Mouse (Mus musculus) heart, embryonic 16.5 days (tissue): ENCODE measurements at regions not wholly inside any gene's neighbourhood (a gene's known extent, or its start where the extent isn't known, plus 50 kb on each side); places are given as distances from the start of the nearest gene placed in this dataset.
A peak's percentile ranks its signal among the peaks of the same experiment; 100 is the strongest.

Experiments used
- ATAC-seq: fragments of 200-750 bp; cut with Nextera tagmentation; replicated peaks from 2 replicates; pipeline ENCODE4 v1.8.0; 2017; ENCODE audit warnings: moderate number of reproducible peaks; ENCODE audit not compliant: insufficient read depth, low FRiP score; ENCODE audit errors: extremely low read depth
- H3K27ac ChIP-seq: fragments of 300-500 bp; sonication (generic); 2 replicates; pipeline ENCODE4 v1.5.1; 2014; ENCODE audit warnings: mild to moderate bottlenecking, low read length, control low read depth, moderate library complexity
- H3K27me3 ChIP-seq: fragments of 300-500 bp; sonication (generic); 2 replicates; pipeline ENCODE4 v1.6.1; 2014; ENCODE audit warnings: low read length, mixed read lengths; ENCODE audit not compliant: control insufficient read depth, insufficient read depth
- H3K36me3 ChIP-seq: fragments of 300-500 bp; sonication (generic); 2 replicates; pipeline ENCODE4 v1.6.1; 2014; ENCODE audit not compliant: control insufficient read depth, insufficient read depth
- H3K4me1 ChIP-seq: fragments of 300-500 bp; sonication (generic); 2 replicates; pipeline ENCODE4 v1.6.1; 2014; ENCODE audit warnings: low read length, mixed read lengths; ENCODE audit not compliant: control insufficient read depth, insufficient read depth
- H3K4me2 ChIP-seq: fragments of 300-500 bp; sonication (generic); 2 replicates; pipeline ENCODE4 v1.6.1; 2014; ENCODE audit warnings: low read depth, mild to moderate bottlenecking, control low read depth, low read length
- H3K4me3 ChIP-seq: fragments of 300-500 bp; sonication (generic); 2 replicates; pipeline ENCODE4 v1.5.1; 2014; ENCODE audit warnings: mild to moderate bottlenecking, control low read depth, low read length
- H3K9ac ChIP-seq: fragments of 300-500 bp; sonication (generic); 2 replicates; pipeline ENCODE4 v1.6.1; 2014; ENCODE audit warnings: low read length, control low read depth
- H3K9me3 ChIP-seq: fragments of 300-500 bp; sonication (generic); replicated peaks from 2 replicates; pipeline ENCODE4 v1.6.1; 2016; ENCODE audit warnings: low read length; ENCODE audit not compliant: control insufficient read depth
- WGBS: fragments of 180-500 bp; shearing (Covaris S2); extraction: QIAGEN DNeasy Blood & Tissue Kit; methylation state at CpG from one replicate; pipeline ENCODE4 v1.1.7; 2014; 5-methylcytosine and 5-hydroxymethylcytosine counted together

- H3K9ac ChIP-seq = no peak overlapping the region
These were observed 919.9 kb upstream of the Tenm2 start for GRCm38 (mm10) chr11:38155706-38156105.

GRCm38 (mm10) chr11:38143436-38143835 lies 907.7 kb upstream of the Tenm2 start:
- no peaks in the 10 kb centered on the region for H3K9me3 ChIP-seq
- H3K4me3 ChIP-seq = no peak overlapping the region
- no peak overlapping the region for H3K9ac ChIP-seq

More at GRCm38 (mm10) chr11:38155706-38156105, 919.9 kb upstream of the Tenm2 start:
- Histone ChIP-seq H3K9me3 (no peaks in the 10 kb centered on the region), H3K4me1 (peaks cover 8% of the 10 kb centered on the region; the same call in 1 of the 2 replicates), H3K36me3 (no peaks in the 10 kb centered on the region), H3K4me2 (no peak overlapping the region), H3K27ac (peak overlapping the region; percentile 55), H3K4me3 (no peak overlapping the region), H3K27me3 (no peaks in the 10 kb centered on the region)
- 0 out of 2 replicates have a peak, but pooled peaks have one; percentile 55 for ATAC-seq
- WGBS = 39% methylated on average over 2 of the region's 2 CpGs

GRCm38 (mm10) chr11:38128851-38129250 lies 893.1 kb upstream of the Tenm2 start:
- H3K4me1 ChIP-seq = no peaks in the 10 kb centered on the region
- no peak overlapping the region for H3K4me2 ChIP-seq
- no peak overlapping the region for H3K27ac ChIP-seq
- H3K36me3 ChIP-seq = no peaks in the 10 kb centered on the region
- no peaks in the 10 kb centered on the region for H3K9me3 ChIP-seq
- no peaks in the 10 kb centered on the region for H3K27me3 ChIP-seq
- H3K4me3 ChIP-seq = no peak overlapping the region
- ATAC-seq = no peak
- no peak overlapping the region for H3K9ac ChIP-seq

More at GRCm38 (mm10) chr11:38143436-38143835, 907.7 kb upstream of the Tenm2 start:
- no peak for ATAC-seq
- no peak overlapping the region for H3K27ac ChIP-seq
- WGBS = 83% methylated on average over 2 of the region's 2 CpGs
- H3K27me3 ChIP-seq = no peaks in the 10 kb centered on the region
- H3K4me1 ChIP-seq = no peaks in the 10 kb centered on the region
- H3K4me2 ChIP-seq = no peak overlapping the region
- no peaks in the 10 kb centered on the region for H3K36me3 ChIP-seq

- WGBS = 63% methylated on average over 2 of the region's 2 CpGs
- no peak for ATAC-seq
- H3K9ac ChIP-seq = no peak overlapping the region
- no peak overlapping the region for H3K27ac ChIP-seq
- no peak overlapping the region for H3K4me2 ChIP-seq
- no peaks in the 10 kb centered on the region for H3K4me1 ChIP-seq
- H3K36me3 ChIP-seq = no peaks in the 10 kb centered on the region
- H3K9me3 ChIP-seq = no peaks in the 10 kb centered on the region
- no peaks in the 10 kb centered on the region for H3K27me3 ChIP-seq
- H3K4me3 ChIP-seq = no peak overlapping the region
These were observed 888.1 kb upstream of the Tenm2 start for GRCm38 (mm10) chr11:38123789-38124330.

- ATAC-seq = no peak
- Histone ChIP-seq H3K9me3 (no peaks in the 10 kb centered on the region), H3K27ac (no peak overlapping the region), H3K9ac (no peak overlapping the region), H3K4me2 (no peak overlapping the region), H3K4me1 (no peaks in the 10 kb centered on the region), H3K4me3 (no peak overlapping the region), H3K27me3 (no peaks in the 10 kb centered on the region), H3K36me3 (no peaks in the 10 kb centered on the region)
- 50% methylated on average over 1 of the region's 1 CpGs for WGBS
These were observed 886.7 kb upstream of the Tenm2 start for GRCm38 (mm10) chr11:38122474-38122873.

DNA sequence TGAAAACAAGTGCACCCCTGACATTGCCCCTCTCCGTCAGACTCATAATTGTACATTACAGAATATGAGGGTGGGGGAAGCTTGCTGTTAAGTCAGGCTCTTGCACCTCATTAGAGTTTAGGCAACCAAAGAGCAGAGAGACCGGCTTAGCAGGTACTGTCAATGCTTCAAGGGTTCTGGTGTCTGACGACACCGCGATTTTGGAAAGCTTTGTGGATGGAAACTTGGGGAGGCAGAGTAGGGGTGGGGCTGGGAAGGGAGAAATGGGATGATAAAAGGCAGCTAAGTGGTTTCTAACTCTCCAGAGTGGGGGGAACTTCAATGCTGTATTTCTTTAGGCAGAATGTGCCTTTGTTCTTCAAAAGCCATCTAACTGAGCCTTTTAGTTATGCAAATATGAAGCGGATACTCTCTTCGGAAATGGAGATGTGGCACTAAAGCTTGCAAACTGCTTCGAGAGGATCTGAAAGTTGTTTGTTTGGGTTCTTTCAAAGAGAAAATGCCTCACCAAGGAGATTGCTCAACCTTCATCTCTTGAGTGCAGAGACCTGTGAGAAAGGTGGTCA lies 885.4 kb upstream of the Tenm2 start:
- Histone ChIP-seq H3K36me3 (no peaks in the 10 kb centered on the region), H3K4me1 (no peaks in the 10 kb centered on the region), H3K27ac (no peak overlapping the region), H3K4me2 (no peak overlapping the region), H3K27me3 (no peaks in the 10 kb centered on the region), H3K9me3 (no peaks in the 10 kb centered on the region), H3K4me3 (no peak overlapping the region), H3K9ac (no peak overlapping the region)
- no peak for ATAC-seq
- 30% methylated on average over 8 of the region's 8 CpGs for WGBS

GRCm38 (mm10) chr11:38117741-38118140 lies 882.0 kb upstream of the Tenm2 start:
- Histone ChIP-seq H3K4me1 (no peaks in the 10 kb centered on the region), H3K27me3 (no peaks in the 10 kb centered on the region), H3K27ac (no peak overlapping the region), H3K9me3 (no peaks in the 10 kb centered on the region), H3K4me2 (no peak overlapping the region), H3K4me3 (no peak overlapping the region), H3K36me3 (no peaks in the 10 kb centered on the region), H3K9ac (no peak overlapping the region)
- 67% methylated on average over 5 of the region's 5 CpGs for WGBS
- ATAC-seq = no peak

GRCm38 (mm10) chr11:38092202-38092601 lies 856.4 kb upstream of the Tenm2 start:
- Histone ChIP-seq H3K36me3 (no peaks in the 10 kb centered on the region), H3K27ac (no peak overlapping the region), H3K4me2 (no peak overlapping the region), H3K4me1 (no peaks in the 10 kb centered on the region), H3K4me3 (no peak overlapping the region), H3K27me3 (no peaks in the 10 kb centered on the region), H3K9ac (no peak overlapping the region), H3K9me3 (no peaks in the 10 kb centered on the region)
- no peak for ATAC-seq
- WGBS = 84% methylated on average over 2 of the region's 2 CpGs

- no peak overlapping the region for H3K4me3 ChIP-seq
- 71% methylated on average over 11 of the region's 11 CpGs for WGBS
- H3K9me3 ChIP-seq = no peaks in the 10 kb centered on the region
- ATAC-seq = no peak
- H3K9ac ChIP-seq = no peak overlapping the region
- no peak overlapping the region for H3K4me2 ChIP-seq
- no peak overlapping the region for H3K27ac ChIP-seq
- no peaks in the 10 kb centered on the region for H3K27me3 ChIP-seq
- no peaks in the 10 kb centered on the region for H3K36me3 ChIP-seq
- H3K4me1 ChIP-seq = no peaks in the 10 kb centered on the region
These were observed 839.5 kb upstream of the Tenm2 start for GRCm38 (mm10) chr11:38075171-38075732.
